Mouse (Mus musculus) limb, embryonic 14.5 days (tissue): Measurements from ENCODE around the gene Prkcb. TPM values are rescaled to one million over a fixed set of nuclear protein-coding genes. Genes with fewer than 3 reads are reported as not detected.

ENCODE experiments used
- ATAC-seq: fragments of 200-750 bp; cut with Nextera tagmentation; 2 replicates; pipeline ENCODE4 v1.8.0; 2017; ENCODE audit warnings: low read depth, moderate number of reproducible peaks, moderate TSS enrichment; ENCODE audit not compliant: low FRiP score
- DNase-seq: peaks from one replicate; pipeline ENCODE4 v3.0.0-alpha.2; 2015; ENCODE audit warnings: low spot score
- H3K27ac ChIP-seq: fragments of 300-500 bp; sonication (generic); replicated peaks from 2 replicates; pipeline ENCODE4 v1.5.1; 2014; ENCODE audit warnings: low read depth, mild to moderate bottlenecking, low read length, moderate library complexity, mixed read lengths
- H3K27me3 ChIP-seq: fragments of 300-500 bp; sonication (generic); 2 replicates; pipeline ENCODE4 v1.6.1; 2014; ENCODE audit warnings: low read length, mixed read lengths; ENCODE audit not compliant: control insufficient read depth, insufficient read depth
- H3K36me3 ChIP-seq: fragments of 300-500 bp; sonication (generic); 2 replicates; pipeline ENCODE4 v1.6.1; 2014; ENCODE audit warnings: mild to moderate bottlenecking, low read length, moderate library complexity, mixed read lengths; ENCODE audit not compliant: control insufficient read depth, insufficient read depth
- H3K4me1 ChIP-seq: fragments of 300-500 bp; sonication (generic); 2 replicates; pipeline ENCODE4 v1.6.1; 2014; ENCODE audit warnings: antibody characterized with exemption, low read length, mixed read lengths; ENCODE audit not compliant: control insufficient read depth, insufficient read depth
- H3K4me2 ChIP-seq: fragments of 300-500 bp; sonication (generic); replicated peaks from 2 replicates; pipeline ENCODE4 v1.6.1; 2014; ENCODE audit warnings: low read depth, mild to moderate bottlenecking, low read length, moderate library complexity; ENCODE audit not compliant: severe bottlenecking
- H3K4me3 ChIP-seq: fragments of 300-500 bp; sonication (generic); replicated peaks from 2 replicates; pipeline ENCODE4 v1.5.1; 2014; ENCODE audit warnings: low read length
- H3K9ac ChIP-seq: fragments of 300-500 bp; sonication (generic); 2 replicates; pipeline ENCODE4 v1.6.1; 2014; ENCODE audit warnings: mild to moderate bottlenecking, low read depth, low read length, moderate library complexity; ENCODE audit not compliant: severe bottlenecking
- H3K9me3 ChIP-seq: fragments of 300-500 bp; sonication (generic); 2 replicates; pipeline ENCODE4 v1.6.1; 2016; ENCODE audit warnings: low read length; ENCODE audit not compliant: control insufficient read depth
- POLR2A ChIP-seq: fragments of 200-500 bp; IDR thresholded peaks from 2 replicates; pipeline ENCODE4 v1.8.0; 2012; ENCODE audit warnings: inconsistent platforms, mild to moderate bottlenecking, moderate library complexity, borderline replicate concordance; ENCODE audit not compliant: insufficient read depth, insufficient read length; ENCODE audit errors: extremely low read depth
- WGBS: fragments of 180-500 bp; shearing (Covaris S2); extraction: QIAGEN DNeasy Blood & Tissue Kit; methylation state at CpG from one replicate; pipeline ENCODE4 v1.1.7; 2014; 5-methylcytosine and 5-hydroxymethylcytosine counted together
- polyA plus RNA-seq, 2 experiments: library from polyadenylated mRNA; depleted of rRNA in 1 of 2; stranded (reverse) in 1 of 2; unstranded in 1 of 2; fragments of >200 nt; fragmentation: Nextera tagmentation in 1 of 2; extraction: Ambion mirVana in 1 of 2; gene quantifications; 2 replicates each; pipeline versions ENCODE4 v1.2.1 to v1.2.3; 2012 to 2014

Prkcb gene
- polyA plus RNA-seq, 2 experiments = 6.2 to 10.3 TPM

DNA sequence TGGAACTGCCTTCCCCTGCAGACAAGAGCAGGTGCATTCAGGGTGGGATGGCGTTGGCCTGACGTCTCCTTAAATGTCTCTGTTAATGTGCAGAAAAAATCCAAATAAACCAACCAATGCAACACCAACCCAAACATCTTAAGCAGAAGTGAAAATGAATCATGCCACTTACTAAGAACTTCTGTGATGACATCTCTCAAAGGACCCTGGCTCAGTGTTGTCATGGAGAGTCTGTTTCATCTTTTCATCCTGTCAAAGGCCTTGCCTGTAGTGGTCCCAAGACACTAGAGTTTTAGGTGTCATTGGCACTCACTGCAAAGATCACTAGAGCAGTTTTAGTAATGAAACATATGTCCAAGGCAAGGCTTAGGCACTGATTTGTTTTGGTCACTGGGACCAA, 16.2 kb upstream of the Prkcb start:
- TF ChIP-seq POLR2A = no peak
- H3K27me3 ChIP-seq = no peaks in the 10 kb centered on the region
- no peak for DNase-seq
- no peaks in the 10 kb centered on the region for H3K4me1 ChIP-seq
- WGBS = 82% methylated on average over 2 of the region's 2 CpGs
- no peaks in the 10 kb centered on the region for H3K9me3 ChIP-seq
- no peak overlapping the region for H3K4me2 ChIP-seq
- H3K4me3 ChIP-seq = no peak overlapping the region
- no peaks in the 10 kb centered on the region for H3K36me3 ChIP-seq
- H3K9ac ChIP-seq = no peak overlapping the region
- H3K27ac ChIP-seq = no peak overlapping the region
- ATAC-seq = no peak

DNA sequence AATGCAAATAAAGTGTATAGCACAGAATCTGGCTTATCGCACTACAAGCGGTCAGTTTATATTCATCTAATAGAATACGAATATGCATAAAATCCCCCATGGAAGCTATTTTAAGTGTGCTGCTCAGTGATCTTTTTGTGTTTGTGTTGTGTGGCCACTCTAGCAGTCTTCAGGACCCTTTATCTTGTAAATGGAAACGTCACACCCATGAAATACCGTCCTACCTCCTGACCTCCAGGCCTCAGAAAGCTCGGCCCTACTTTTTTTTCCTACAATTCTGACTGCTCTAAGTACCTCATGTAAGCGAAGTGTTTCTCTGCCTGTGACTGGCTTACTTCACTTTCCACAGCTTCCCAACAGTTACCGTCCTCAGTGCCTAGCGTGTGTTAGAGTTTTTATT, 9.0 kb upstream of the Prkcb start:
- H3K4me2 ChIP-seq = no peak overlapping the region
- DNase-seq = no peak
- no peak for TF ChIP-seq POLR2A
- H3K4me1 ChIP-seq = no peaks in the 10 kb centered on the region
- no peaks in the 10 kb centered on the region for H3K9me3 ChIP-seq
- H3K9ac ChIP-seq = no peak overlapping the region
- ATAC-seq = no peak
- H3K27me3 ChIP-seq = no peaks in the 10 kb centered on the region
- H3K27ac ChIP-seq = no peak overlapping the region
- H3K4me3 ChIP-seq = no peak overlapping the region
- H3K36me3 ChIP-seq = no peaks in the 10 kb centered on the region
- 86% methylated on average over 9 of the region's 9 CpGs for WGBS

DNA sequence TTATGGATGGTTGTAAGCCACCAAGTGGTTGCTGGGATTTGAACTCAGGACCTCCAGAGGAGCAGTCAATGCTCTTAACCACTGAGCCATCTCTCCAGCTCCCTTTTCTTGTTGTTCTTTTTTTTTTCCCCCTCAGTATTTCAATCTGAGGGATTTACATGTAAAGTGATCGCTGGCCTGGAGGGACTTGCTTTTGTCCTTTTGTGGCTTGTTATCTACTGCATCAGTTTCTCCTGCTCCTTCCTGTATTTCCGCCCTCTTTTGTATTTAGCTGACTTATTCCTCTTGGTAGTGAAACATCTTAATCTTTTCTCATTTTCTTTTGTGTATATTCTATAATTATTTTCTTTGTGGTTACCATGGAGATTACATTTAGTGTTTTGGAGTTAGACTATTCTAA, 8.2 kb upstream of the Prkcb start:
- no peak for TF ChIP-seq POLR2A
- Histone ChIP-seq H3K27me3 (no peaks in the 10 kb centered on the region), H3K9ac (no peak overlapping the region), H3K4me2 (no peak overlapping the region), H3K9me3 (no peaks in the 10 kb centered on the region), H3K4me1 (no peaks in the 10 kb centered on the region), H3K4me3 (no peak overlapping the region), H3K36me3 (no peaks in the 10 kb centered on the region), H3K27ac (no peak overlapping the region)
- WGBS = 75% methylated on average over 2 of the region's 2 CpGs
- DNase-seq (no peak), ATAC-seq (no peak)

DNA sequence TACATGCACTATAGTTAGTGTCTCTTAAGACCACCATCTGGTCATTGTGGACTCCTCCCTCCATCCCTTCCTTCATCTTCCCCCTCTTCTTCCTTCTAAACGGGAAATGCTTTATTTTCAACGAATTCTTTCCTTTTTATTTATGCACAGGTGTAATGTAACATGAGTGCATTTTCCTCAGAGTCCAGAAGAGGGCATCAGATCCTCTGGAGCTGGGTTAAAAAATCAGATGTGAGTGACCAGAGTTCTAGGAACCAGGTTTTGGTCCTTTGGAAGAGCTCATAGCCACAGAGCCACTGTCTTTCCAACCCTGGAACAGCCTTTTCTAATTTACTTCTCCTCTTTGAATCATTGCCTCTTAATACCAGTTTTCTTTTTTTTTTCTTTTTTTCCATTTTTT, 6.0 kb upstream of the Prkcb start:
- 86% methylated on average over 2 of the region's 2 CpGs for WGBS
- H3K4me2 ChIP-seq = no peak overlapping the region
- DNase-seq (no peak), ATAC-seq (no peak)
- H3K27ac ChIP-seq = no peak overlapping the region
- H3K36me3 ChIP-seq = no peaks in the 10 kb centered on the region
- H3K9me3 ChIP-seq = no peaks in the 10 kb centered on the region
- no peak for TF ChIP-seq POLR2A
- H3K4me3 ChIP-seq = no peak overlapping the region
- no peaks in the 10 kb centered on the region for H3K4me1 ChIP-seq
- no peak overlapping the region for H3K9ac ChIP-seq
- H3K27me3 ChIP-seq = 0 out of 2 replicates have a peak, but pooled peaks cover under 1% of the 10 kb centered on the region

DNA sequence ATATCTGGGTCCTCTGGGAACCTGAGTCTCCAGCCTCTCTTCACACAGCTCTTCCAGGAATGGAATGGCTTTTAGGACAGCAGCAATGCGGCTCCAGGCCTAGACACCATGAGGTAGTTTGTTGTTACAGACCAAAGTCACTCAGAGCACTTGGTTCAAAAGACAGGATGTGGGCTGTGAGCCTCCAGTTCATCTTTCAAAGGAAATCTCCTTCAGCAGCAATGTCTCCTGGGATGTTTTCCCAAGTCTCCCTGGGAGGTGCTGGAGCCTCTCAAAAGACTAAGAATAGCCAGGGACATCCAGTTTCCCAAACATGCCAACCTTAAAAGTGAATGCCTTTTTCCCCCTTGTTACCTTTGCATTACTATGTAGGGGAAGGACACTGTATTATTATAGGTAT, 1.3 kb upstream of the Prkcb start:
- ATAC-seq (no peak), DNase-seq (no peak)
- peaks cover 33% of the 10 kb centered on the region for H3K27me3 ChIP-seq
- 38% methylated on average over 1 of the region's 1 CpGs for WGBS
- no peak overlapping the region for H3K9ac ChIP-seq
- peaks cover 4% of the 10 kb centered on the region for H3K4me1 ChIP-seq
- H3K27ac ChIP-seq = no peak overlapping the region
- TF ChIP-seq POLR2A = no peak
- H3K4me2 ChIP-seq = no peak overlapping the region
- no peak overlapping the region for H3K4me3 ChIP-seq
- H3K9me3 ChIP-seq = no peaks in the 10 kb centered on the region
- H3K36me3 ChIP-seq = no peaks in the 10 kb centered on the region
